Mouse (Mus musculus): ENCODE data around the gene Tbx6.

DNA sequence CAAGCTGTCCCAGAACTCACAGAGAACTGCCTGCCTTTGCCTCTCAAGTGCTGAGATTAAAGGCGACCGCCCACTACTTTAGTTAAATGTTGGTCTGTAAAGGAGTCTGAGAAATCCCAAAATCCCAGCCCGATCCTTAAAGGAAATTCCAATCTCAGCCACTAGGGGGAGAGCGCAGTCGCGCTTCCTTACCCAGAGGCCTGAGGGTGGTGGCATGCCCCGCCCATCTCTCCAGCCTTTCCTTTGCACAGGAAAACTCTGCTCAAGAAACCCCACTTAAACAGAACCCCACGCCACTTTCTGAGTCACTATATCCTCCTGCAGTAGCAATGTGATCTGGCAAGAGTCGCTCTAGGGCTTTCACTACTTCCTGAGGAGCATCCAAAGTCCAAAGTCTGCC, 26.4 kb upstream of the Tbx6 start:
- TF ChIP-seq GATA1 (IDR thresholded peaks at IDR 0.05; ENCODE audit: borderline replicate concordance, low read length) (no peak), FLI1 (IDR thresholded peaks at IDR 0.05; ENCODE audit: low read length) (no peak)

Measured in megakaryocyte, embryonic 14.5 days (primary cell).